Mouse (Mus musculus): ENCODE data around the gene Casr.

Casr gene

DNA sequence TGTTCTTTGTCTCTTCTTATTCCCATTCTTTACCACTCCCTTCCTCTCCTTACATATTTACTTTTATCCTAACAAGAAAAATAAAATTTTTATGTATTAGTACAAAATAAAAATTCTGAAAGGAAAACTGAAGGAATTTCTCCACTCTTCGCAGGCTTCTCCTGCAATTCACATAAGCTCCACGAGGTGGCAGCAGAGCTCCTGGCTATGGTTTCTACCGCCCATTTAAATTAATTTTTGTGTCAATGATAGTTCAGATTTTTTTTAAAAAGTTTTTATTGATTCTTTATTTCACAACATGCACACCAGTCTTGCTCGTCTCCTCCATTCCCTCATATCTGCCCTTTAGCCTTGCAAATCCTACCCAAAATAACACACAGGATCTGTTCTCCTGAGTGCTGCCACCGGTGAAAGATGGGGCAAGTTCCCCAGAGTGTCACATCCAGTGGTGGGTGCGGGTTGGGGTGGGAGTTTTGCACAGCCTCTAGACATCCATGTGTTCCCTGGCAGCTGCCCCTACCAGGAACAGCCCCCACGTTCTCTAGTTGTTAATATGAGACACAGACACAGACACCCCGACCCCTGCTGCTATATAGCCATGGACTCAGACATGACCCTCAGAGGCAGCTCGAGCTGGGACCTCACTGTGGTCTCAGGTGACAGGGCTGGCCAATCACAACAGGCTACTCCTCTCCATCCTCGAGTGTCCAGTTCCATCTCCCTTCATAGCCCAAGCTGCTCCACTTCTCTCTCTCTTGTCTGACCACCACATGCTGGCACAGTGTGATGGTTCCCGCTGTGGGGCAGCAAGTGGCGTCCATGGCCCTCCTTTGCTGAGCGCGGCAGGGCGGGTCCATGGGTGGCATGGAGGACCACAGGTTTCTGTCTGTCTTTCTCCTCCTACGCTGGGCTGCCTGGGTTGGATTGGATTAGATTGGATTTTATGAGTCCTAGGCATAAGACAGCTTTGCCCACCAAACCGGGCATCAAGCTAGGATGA lies 88.4 kb downstream of the Casr start:
- no peak for TF ChIP-seq GATA4 (IDR thresholded peaks at IDR 0.05; ENCODE audit: insufficient replicate concordance, low read length)

DNA sequence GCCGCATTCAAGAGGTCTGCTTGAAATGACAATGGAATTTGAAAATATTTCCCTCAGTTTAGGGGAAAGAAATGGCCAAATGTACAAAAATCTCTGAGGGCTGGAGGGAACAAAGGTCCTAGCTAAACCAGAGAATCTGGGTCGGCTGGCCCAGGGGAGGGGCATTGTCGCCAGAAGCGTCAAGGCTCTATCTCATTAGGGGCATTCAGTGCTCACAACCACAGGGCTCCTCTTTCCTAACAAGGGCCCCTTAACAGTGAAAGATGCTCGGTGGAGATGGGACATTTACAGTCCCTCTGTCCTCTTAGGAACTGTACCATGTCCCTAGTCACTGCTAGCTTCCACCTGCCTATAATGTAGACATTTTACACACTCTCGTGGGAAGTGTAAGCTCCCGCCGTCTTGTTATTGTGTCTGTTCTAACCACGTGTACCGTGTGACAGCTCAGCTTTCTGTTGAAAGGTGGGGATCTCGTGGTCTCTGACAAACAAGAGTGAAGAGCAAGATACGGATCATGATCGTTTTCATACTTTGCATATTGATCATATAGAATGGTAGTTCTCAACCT lies 90.8 kb downstream of the Casr start:
- no peak for TF ChIP-seq GATA4 (IDR thresholded peaks at IDR 0.05; ENCODE audit: insufficient replicate concordance, low read length)

DNA sequence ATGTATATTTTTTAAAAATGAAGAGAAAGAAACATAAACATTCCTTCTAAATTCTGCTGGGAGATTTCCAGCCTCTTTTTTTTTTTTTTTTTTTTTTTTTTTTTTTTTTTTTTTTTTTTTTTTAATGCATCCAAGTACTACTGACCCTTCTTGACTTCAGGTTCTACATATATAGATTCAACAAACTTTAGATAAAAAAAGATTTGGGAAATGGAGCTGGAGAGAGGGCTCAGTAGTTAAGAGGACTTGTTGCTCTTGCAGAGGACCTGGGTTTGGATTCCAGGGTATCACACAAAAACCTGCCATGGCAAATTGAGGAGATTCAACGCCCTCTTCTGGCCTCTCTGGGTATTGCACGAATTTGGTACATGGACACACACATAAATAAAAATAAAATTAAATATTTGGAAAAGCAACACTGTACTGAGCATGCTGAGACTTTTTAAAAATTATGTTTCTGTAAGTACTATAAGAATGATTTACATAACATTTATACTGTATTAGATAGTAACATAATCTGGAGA lies 91.9 kb downstream of the Casr start:
- no peak for TF ChIP-seq GATA4 (IDR thresholded peaks at IDR 0.05; ENCODE audit: insufficient replicate concordance, low read length)

DNA sequence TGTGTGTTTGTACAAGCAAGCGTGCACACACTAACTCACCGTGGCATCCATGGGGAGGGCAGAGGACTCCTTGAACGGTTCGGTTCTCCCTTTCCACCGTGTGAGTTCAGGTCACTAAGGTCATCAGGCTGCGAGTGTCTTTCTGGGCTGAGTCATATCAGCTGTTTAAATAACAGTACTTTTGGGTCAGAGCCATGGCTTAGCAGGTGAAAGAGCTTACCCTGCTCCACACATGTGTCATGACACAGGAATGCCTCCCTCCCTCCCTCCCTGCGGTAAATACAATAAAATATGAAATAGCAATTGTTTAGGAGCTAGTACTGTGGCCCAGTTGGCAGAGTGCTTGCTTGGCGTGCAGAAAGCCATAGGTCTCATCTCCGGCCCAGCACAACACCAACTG lies 92.6 kb downstream of the Casr start:
- no peak for TF ChIP-seq GATA4 (IDR thresholded peaks at IDR 0.05; ENCODE audit: insufficient replicate concordance, low read length)

GRCm38 (mm10) chr16:36468862-36469261 lies 93.1 kb downstream of the Casr start:
- TF ChIP-seq GATA4 (IDR thresholded peaks at IDR 0.05; ENCODE audit: insufficient replicate concordance, low read length): no peak

- TF ChIP-seq GATA4 (IDR thresholded peaks at IDR 0.05; ENCODE audit: insufficient replicate concordance, low read length): no peak
Measured at GRCm38 (mm10) chr16:36467936-36468335, 94.0 kb downstream of the Casr start.

DNA sequence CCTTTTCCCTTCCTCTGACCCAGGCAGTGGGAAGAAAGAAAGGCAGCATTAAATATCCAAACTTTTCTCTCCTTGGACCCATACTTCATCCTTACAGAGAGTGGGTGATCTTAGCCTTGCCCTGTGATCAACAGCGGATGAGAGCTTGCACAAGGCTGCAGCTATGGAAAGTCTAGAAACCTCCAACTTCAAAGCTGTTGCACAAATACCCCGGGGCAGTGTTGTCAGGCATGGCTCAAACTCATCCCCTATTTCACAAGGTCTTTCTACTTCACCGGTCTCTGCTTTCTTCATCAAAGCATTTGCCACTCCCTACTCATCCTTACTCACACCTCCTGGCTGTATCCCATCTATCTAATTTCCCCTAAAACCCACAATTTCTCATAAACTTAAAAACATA lies 96.5 kb downstream of the Casr start:
- TF ChIP-seq GATA4 (IDR thresholded peaks at IDR 0.05; ENCODE audit: insufficient replicate concordance, low read length): no peak

DNA sequence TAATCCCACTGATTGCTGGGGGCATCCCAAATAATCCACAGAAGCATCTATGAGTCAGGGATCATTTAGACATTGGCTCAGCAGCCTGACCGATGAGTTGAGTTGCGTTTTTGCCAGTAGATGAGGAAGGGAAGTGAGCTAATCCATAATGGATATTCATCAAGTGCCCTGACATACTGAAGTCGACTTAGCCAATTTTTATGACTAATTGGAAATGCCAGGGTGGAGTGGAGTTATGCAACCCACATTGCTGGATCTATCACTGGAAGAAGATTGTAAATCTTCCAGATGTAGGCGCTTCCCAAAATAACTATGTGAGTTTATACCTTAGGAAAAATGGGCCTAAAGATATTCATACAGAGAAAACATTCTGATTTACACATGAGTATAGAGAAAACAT lies 97.9 kb downstream of the Casr start:
- TF ChIP-seq GATA4 (IDR thresholded peaks at IDR 0.05; ENCODE audit: insufficient replicate concordance, low read length): no peak

GRCm38 (mm10) chr16:36460426-36460825 lies 101.5 kb downstream of the Casr start:
- TF ChIP-seq GATA4 (IDR thresholded peaks at IDR 0.05; ENCODE audit: insufficient replicate concordance, low read length): no peak

DNA sequence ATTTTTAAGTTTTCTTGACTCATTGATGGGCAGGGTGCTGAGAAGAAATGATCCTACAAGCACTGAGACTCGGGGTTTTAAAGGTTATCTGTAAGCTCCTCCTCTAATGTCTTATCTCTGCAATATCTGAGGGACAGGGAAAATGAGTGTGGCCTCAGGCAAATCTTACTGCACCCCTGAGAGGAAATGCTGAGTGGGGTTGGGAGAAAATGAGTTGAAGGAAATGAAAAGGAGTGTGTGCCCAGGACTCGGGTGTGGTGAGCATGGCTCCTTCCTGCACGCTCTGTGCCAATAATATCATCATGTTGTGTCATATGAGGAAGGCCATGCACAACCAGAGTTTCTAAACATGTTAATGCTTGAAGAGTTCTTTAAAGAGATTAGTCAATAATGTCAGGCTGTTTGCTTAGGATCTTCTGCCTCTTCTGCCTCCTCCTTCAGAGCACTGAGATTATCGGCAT lies 106.6 kb downstream of the Casr start, which contains the start of gene Stfa3:
Gene Stfa3 (minus strand): TSS at position 51 of the 461 bp plus-strand sequence.
- no peak for TF ChIP-seq GATA4 (IDR thresholded peaks at IDR 0.05; ENCODE audit: insufficient replicate concordance, low read length)
